Mouse (Mus musculus) 3134 (cell line): ENCODE results near the gene 5830411N06Rik.

Experiments
- DNase-seq: peaks from one replicate; pipeline ENCODE4 v3.0.0-alpha.2; 2011; ENCODE audit warnings: low spot score; ENCODE audit not compliant: insufficient read length; ENCODE audit errors: extremely low read depth

The 5830411N06Rik gene

DNA sequence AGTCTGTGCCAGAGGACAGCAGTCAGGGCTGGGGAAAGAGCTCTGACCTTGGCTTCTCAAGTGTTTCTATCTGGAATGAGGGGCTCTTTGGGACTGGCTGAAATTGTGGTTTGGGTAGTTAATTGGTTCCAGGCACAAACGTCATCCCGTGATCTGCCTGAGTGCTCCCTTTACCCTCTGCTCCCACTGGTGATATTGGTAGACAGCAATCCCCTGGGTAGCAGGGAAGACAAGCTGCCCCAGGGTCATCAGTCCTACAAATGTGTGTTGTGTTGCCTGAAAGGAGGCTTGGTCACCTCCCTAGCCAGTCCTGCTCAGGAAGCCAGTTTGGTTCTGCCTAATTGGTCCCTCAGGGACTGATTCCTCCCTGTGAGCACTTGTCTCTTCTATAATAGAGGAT lies 86.6 kb downstream of the 5830411N06Rik start, which contains the start of gene Olfr527:
TSS of gene Olfr527 (plus strand) at position 301 of the 400 bp plus-strand sequence.
- no peak for DNase-seq
